Mouse (Mus musculus) kidney, postnatal 0 days (tissue): Measurements from ENCODE around the gene Muc2. TPM values are rescaled to one million over a fixed set of nuclear protein-coding genes. Genes with fewer than 3 reads are reported as not detected.

Experiments used
- ATAC-seq: fragments of 200-750 bp; cut with Nextera tagmentation; replicated peaks from 2 replicates; pipeline ENCODE4 v1.8.0; 2017; ENCODE audit warnings: low read depth, moderate number of reproducible peaks, moderate TSS enrichment, moderate library complexity; ENCODE audit not compliant: low FRiP score
- DNase-seq: peaks from one replicate; pipeline ENCODE4 v3.0.0-alpha.2; 2016; ENCODE audit warnings: low spot score
- H3K27ac ChIP-seq: fragments of 300-500 bp; sonication (generic); 2 replicates; pipeline ENCODE4 v1.5.1; 2014; ENCODE audit warnings: mild to moderate bottlenecking
- H3K27me3 ChIP-seq: fragments of 300-500 bp; sonication (generic); 2 replicates; pipeline ENCODE4 v1.6.1; 2014; ENCODE audit warnings: low read length, mixed read lengths; ENCODE audit not compliant: insufficient read depth
- H3K36me3 ChIP-seq: fragments of 300-500 bp; sonication (generic); 2 replicates; pipeline ENCODE4 v1.6.1; 2014; ENCODE audit warnings: low read length, mixed read lengths; ENCODE audit not compliant: insufficient read depth
- H3K4me1 ChIP-seq: fragments of 300-500 bp; sonication (generic); replicated peaks from 2 replicates; pipeline ENCODE4 v1.6.1; 2014; ENCODE audit warnings: antibody characterized with exemption, low read length, mixed read lengths; ENCODE audit not compliant: insufficient read depth
- H3K4me2 ChIP-seq: fragments of 300-500 bp; sonication (generic); 2 replicates; pipeline ENCODE4 v1.6.1; 2014; ENCODE audit warnings: mild to moderate bottlenecking, low read length, moderate library complexity, mixed read lengths
- H3K4me3 ChIP-seq: fragments of 300-500 bp; sonication (generic); replicated peaks from 2 replicates; pipeline ENCODE4 v1.5.1; 2014; ENCODE audit warnings: low read depth, low read length
- H3K9ac ChIP-seq: fragments of 300-500 bp; sonication (generic); 2 replicates; pipeline ENCODE4 v1.6.1; 2014; ENCODE audit warnings: low read depth, low read length
- H3K9me3 ChIP-seq: fragments of 300-500 bp; sonication (generic); replicated peaks from 2 replicates; pipeline ENCODE4 v1.6.1; 2016; ENCODE audit warnings: low read length, inconsistent platforms, mixed read lengths
- CTCF ChIP-seq: IDR thresholded peaks from 2 replicates; pipeline ENCODE4 v1.5.1; 2016; ENCODE audit warnings: antibody characterized with exemption, low read depth, mild to moderate bottlenecking, moderate library complexity
- WGBS: fragments of 180-500 bp; shearing (Covaris S2); extraction: QIAGEN DNeasy Blood & Tissue Kit; methylation state at CpG from one replicate; pipeline ENCODE4 v1.1.7; 2014; 5-methylcytosine and 5-hydroxymethylcytosine counted together
- polyA plus RNA-seq: library from polyadenylated mRNA; unstranded; fragments of >200 nt; fragmentation: Nextera tagmentation; extraction: Ambion mirVana; gene quantifications from 2 replicates; pipeline ENCODE4 v1.2.1, GENCODE M21; 2015

Muc2 gene
- polyA plus RNA-seq, 1 experiment from 2014 or later, result 0.14 TPM

GRCm38 (mm10) chr7:141776199-141776598 is 86.1 kb downstream of the Muc2 start:
- Histone ChIP-seq H3K4me3 (no peak overlapping the region), H3K9me3 (no peaks in the 10 kb centered on the region), H3K27me3 (no peaks in the 10 kb centered on the region), H3K4me1 (no peaks in the 10 kb centered on the region), H3K9ac (no peak overlapping the region), H3K36me3 (no peaks in the 10 kb centered on the region), H3K27ac (no peak overlapping the region), H3K4me2 (no peak overlapping the region)
- WGBS, result 86% methylated on average over 5 of the region's 5 CpGs
- DNase-seq, result no peak
- no peak for ATAC-seq
- TF ChIP-seq CTCF, result no peak

GRCm38 (mm10) chr7:141788677-141789452 is 98.7 kb downstream of the Muc2 start, which contains the start of gene Muc5ac:
Muc5ac (plus strand) TSS chr7:141788972.
- Histone ChIP-seq H3K27me3 (no peaks in the 10 kb centered on the region), H3K9me3 (no peaks in the 10 kb centered on the region), H3K4me1 (no peaks in the 10 kb centered on the region), H3K4me2 (no peak within 1 kb of the TSS), H3K36me3 (no peaks in the 10 kb centered on the region), H3K27ac (no peak within 1 kb of the TSS), H3K4me3 (no peak within 1 kb of the TSS), H3K9ac (no peak within 1 kb of the TSS)
- 77% methylated on average over 6 of the region's 6 CpGs for WGBS
- no peak for ATAC-seq
- TF ChIP-seq CTCF, result no peak
- no peak for DNase-seq

DNA sequence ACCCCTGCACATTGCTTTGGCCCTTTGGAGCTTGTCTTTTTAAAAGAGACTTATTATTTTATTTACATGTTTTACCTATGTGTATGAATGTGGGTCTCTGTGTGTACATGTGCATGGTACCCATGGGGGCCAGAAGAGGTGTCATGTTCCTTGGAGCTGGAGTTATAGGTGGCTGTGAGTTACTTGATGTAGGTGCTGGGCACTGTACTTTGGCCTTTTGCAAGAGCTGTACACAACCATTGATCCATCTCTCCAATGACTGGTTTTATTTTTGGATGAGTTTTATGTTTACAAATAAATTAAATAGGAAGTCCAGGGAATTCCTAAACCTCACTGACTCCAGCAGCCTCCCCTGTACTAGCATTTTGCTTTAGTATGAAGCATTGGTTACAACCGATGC is 104.1 kb downstream of the Muc2 start:
- H3K27me3 ChIP-seq, result no peaks in the 10 kb centered on the region
- DNase-seq, result no peak
- H3K4me2 ChIP-seq, result no peak overlapping the region
- H3K9me3 ChIP-seq, result 0 out of 2 replicates have a peak, but pooled peaks cover 5% of the 10 kb centered on the region
- no peak overlapping the region for H3K9ac ChIP-seq
- no peaks in the 10 kb centered on the region for H3K4me1 ChIP-seq
- no peak overlapping the region for H3K4me3 ChIP-seq
- ATAC-seq, result no peak
- no peak for TF ChIP-seq CTCF
- H3K36me3 ChIP-seq, result no peaks in the 10 kb centered on the region
- no peak overlapping the region for H3K27ac ChIP-seq
- WGBS, result 85% methylated on average over 1 of the region's 1 CpGs

DNA sequence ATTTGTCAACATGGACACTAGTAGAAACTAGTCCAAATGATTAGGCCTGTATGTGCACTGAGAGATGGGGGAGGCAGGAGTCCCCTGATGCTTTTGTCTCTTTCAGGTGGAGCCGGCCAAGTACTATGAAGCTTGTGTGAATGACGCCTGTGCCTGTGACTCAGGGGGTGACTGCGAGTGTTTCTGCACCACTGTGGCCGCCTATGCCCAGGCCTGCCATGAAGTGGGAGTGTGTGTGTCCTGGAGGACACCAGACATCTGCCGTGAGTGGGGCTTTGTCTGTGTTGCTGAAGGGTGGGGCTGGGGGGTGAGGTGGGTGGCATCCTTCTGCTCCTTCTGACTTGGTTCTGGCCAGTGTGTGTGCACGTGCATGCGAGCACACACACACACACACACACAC is 113.1 kb downstream of the Muc2 start:
- Histone ChIP-seq H3K9ac (no peak overlapping the region), H3K9me3 (no peaks in the 10 kb centered on the region), H3K36me3 (no peaks in the 10 kb centered on the region), H3K4me2 (no peak overlapping the region), H3K4me3 (no peak overlapping the region), H3K4me1 (no peaks in the 10 kb centered on the region), H3K27me3 (no peaks in the 10 kb centered on the region), H3K27ac (no peak overlapping the region)
- no peak for TF ChIP-seq CTCF
- no peak for ATAC-seq
- no peak for DNase-seq
- 91% methylated on average over 7 of the region's 7 CpGs for WGBS

Other genes with a start within 250 kb of the Muc2 start
- 3.6 and 5.1 TPM in 2 replicates for gene Pidd1, start 246.3 kb upstream of the Muc2 start, polyA plus RNA-seq
- gene Rplp2, start 243.0 kb upstream of the Muc2 start, polyA plus RNA-seq, result 1,479 and 1,595 TPM in 2 replicates
- 68.0 and 72.9 TPM in 2 replicates for gene Pnpla2, start 235.1 kb upstream of the Muc2 start, polyA plus RNA-seq
- gene Cracr2b, start 229.2 kb upstream of the Muc2 start, polyA plus RNA-seq, result 16.1 and 20.5 TPM in 2 replicates
- gene Cd151, start 222.9 kb upstream of the Muc2 start, polyA plus RNA-seq, result 36.1 and 37.2 TPM in 2 replicates
- 68.5 and 72.2 TPM in 2 replicates for gene Polr2l, start 215.2 kb upstream of the Muc2 start, polyA plus RNA-seq
- 109 and 115 TPM in 2 replicates for gene Tspan4, start 215.1 kb upstream of the Muc2 start, polyA plus RNA-seq
- 30.0 and 33.7 TPM in 2 replicates for gene Chid1, start 150.5 kb upstream of the Muc2 start, polyA plus RNA-seq
- gene Ap2a2, start 128.2 kb upstream of the Muc2 start, polyA plus RNA-seq, result 56.0 and 64.8 TPM in 2 replicates
- gene Muc6, start 35.0 kb upstream of the Muc2 start, polyA plus RNA-seq, result 0.05 and 0.09 TPM in 2 replicates
- gene Muc5ac, start 98.6 kb downstream of the Muc2 start, polyA plus RNA-seq, result not detected in 2 replicates
- gene Muc5b, start 148.7 kb downstream of the Muc2 start, polyA plus RNA-seq, result 0.01 TPM in 2 replicates
- 35.0 and 38.3 TPM in 2 replicates for gene Tollip, start 228.2 kb downstream of the Muc2 start, polyA plus RNA-seq